28 mouse cellular contexts compared by ENCODE assay signal in the genomic region with DNA sequence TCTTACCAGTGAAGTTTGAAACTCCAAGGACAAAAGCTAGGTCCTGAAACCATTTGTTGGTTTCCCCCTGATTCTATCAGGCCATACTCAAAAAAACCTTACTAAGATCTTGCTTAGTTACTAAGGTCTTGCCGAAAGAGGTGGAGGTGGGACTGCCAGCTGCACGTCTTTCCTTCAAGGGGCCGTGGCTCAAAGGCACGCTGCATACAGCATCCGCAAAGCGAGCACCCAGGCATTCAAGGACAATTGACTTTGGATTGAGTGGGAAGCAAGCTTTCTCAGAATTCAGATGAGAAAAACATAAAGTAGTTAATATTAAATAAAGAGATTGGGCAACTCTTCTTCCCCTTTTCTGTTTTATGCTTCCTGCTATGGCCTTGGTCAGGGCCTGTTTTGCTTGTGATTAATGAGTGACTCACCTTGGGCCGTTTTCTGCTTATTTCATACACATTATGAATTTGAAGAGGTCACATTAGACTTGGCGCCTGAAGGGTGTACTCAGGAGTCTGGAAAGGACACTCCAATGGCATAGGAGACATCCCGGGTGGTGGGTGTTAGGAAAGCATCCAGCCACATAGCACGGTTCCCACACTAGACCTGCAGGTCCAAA.
DNase-seq lines count a peak whose midpoint lies in the region; ATAC-seq and TF ChIP-seq lines count a peak whose summit lies in the region.
"Had no signal": no experiment of that assay in that cellular context is flagged by ENCODE, and none has a peak within 500 bp of the region (broad histone marks: within the 10 kb centered on the region; RNA-seq: fewer than 3 reads in every experiment).

No protein-coding gene starts in this region.

- H3K9ac ChIP-seq in liver, postnatal 0 days (replicated peaks), result no peak overlapping the region
- H3K9ac ChIP-seq in liver, embryonic 11.5 days (ENCODE audit: low read depth, low read length), result no peak overlapping the region
- H3K9ac ChIP-seq: embryonic facial prominence, embryonic 12.5 days; hindbrain, embryonic 13.5 days; limb, embryonic 13.5 days; liver, embryonic 14.5 days; lung, embryonic 14.5 days had no signal

- no peaks in the 10 kb centered on the region for H3K4me1 ChIP-seq in liver, postnatal 0 days (ENCODE audit: insufficient read depth)
- no peaks in the 10 kb centered on the region for H3K4me1 ChIP-seq in liver, embryonic 11.5 days (replicated peaks; ENCODE audit: control insufficient read depth, insufficient read depth, low read length)
- H3K4me1 ChIP-seq: embryonic facial prominence, embryonic 12.5 days; hindbrain, embryonic 13.5 days; limb, embryonic 13.5 days; midbrain, embryonic 10.5 days had no signal

- H3K9me3 ChIP-seq in liver, postnatal 0 days (ENCODE audit: low read length), result no peaks in the 10 kb centered on the region; the same call in 1 of the 2 replicates
- H3K9me3 ChIP-seq in liver, embryonic 11.5 days (ENCODE audit: control insufficient read depth, low read length), result no peaks in the 10 kb centered on the region
- H3K9me3 ChIP-seq: embryonic facial prominence, embryonic 12.5 days; hindbrain, embryonic 13.5 days; midbrain, embryonic 10.5 days had no signal

- 0 out of 2 replicates have a peak, but pooled peaks have one; percentile 35 for TF ChIP-seq EP300 in liver, postnatal 0 days (IDR thresholded peaks at IDR 0.05; ENCODE audit: low read depth)

- H3K36me3 ChIP-seq in liver, postnatal 0 days (replicated peaks; ENCODE audit: insufficient read depth, low read length), result no peaks in the 10 kb centered on the region
- no peaks in the 10 kb centered on the region for H3K36me3 ChIP-seq in liver, embryonic 11.5 days (ENCODE audit: control insufficient read depth, insufficient read depth, low read length)
- H3K36me3 ChIP-seq: embryonic facial prominence, embryonic 12.5 days; hindbrain, embryonic 13.5 days; limb, embryonic 13.5 days; midbrain, embryonic 10.5 days had no signal

- no peak for TF ChIP-seq CTCF in liver, postnatal 0 days (IDR thresholded peaks at IDR 0.05; ENCODE audit: low read depth)

- WGBS in liver, postnatal 0 days (ENCODE audit: insufficient replicate concordance), result 60% methylated on average over 10 of the region's 10 CpGs
- WGBS in liver, embryonic 11.5 days, result 86% methylated on average over 10 of the region's 10 CpGs

- no peak overlapping the region for H3K4me3 ChIP-seq in liver, postnatal 0 days (ENCODE audit: low read depth, low read length)
- H3K4me3 ChIP-seq in liver, embryonic 11.5 days (ENCODE audit: low read depth, low read length), result no peak overlapping the region
- H3K4me3 ChIP-seq: embryonic facial prominence, embryonic 12.5 days; hindbrain, embryonic 13.5 days; limb, embryonic 13.5 days; midbrain, embryonic 10.5 days had no signal

- H3K27me3 ChIP-seq in liver, postnatal 0 days (ENCODE audit: insufficient read depth, low read length), result no peaks in the 10 kb centered on the region
- no peaks in the 10 kb centered on the region for H3K27me3 ChIP-seq in liver, embryonic 11.5 days (replicated peaks; ENCODE audit: control insufficient read depth, insufficient read depth, low read length)
- H3K27me3 ChIP-seq: embryonic facial prominence, embryonic 12.5 days had no signal

- peak; percentile 76 for DNase-seq in kidney, adult 11 months
- DNase-seq in kidney, postnatal 4 days, result no peak
- DNase-seq in liver, postnatal 0 days, result no peak
- no peak for DNase-seq in liver, embryonic 11.5 days (ENCODE audit: low spot score)
- DNase-seq in kidney, adult 9 months, result peak; percentile 83
- DNase-seq in kidney, postnatal 36 days, result peak; percentile 60 to 81
- DNase-seq in layer of hippocampus, adult 11-12 months (ENCODE audit: low spot score), result no peak
- DNase-seq: cerebellum, adult 11-12 months; cerebellum, adult 9-11 months; embryo, embryonic 11 days; gastrocnemius, postnatal 25 days; heart, adult 11 months; heart, postnatal 4 days; lung, embryonic 14.5 days; lung, postnatal 14 days; thymus, adult 2 months; thymus, postnatal 36 days had no signal

- no peak overlapping the region for H3K4me2 ChIP-seq in liver, postnatal 0 days (ENCODE audit: low read depth, low read length)
- H3K4me2 ChIP-seq in liver, embryonic 11.5 days, result no peak overlapping the region
- H3K4me2 ChIP-seq: embryonic facial prominence, embryonic 12.5 days; heart, embryonic 11.5 days; hindbrain, embryonic 13.5 days; limb, embryonic 13.5 days; lung, embryonic 14.5 days had no signal

- peak overlapping the region; percentile 58 for H3K27ac ChIP-seq in liver, postnatal 0 days (ENCODE audit: low read depth)
- no peak overlapping the region for H3K27ac ChIP-seq in liver, embryonic 11.5 days (ENCODE audit: low read depth, low read length)
- H3K27ac ChIP-seq: embryonic facial prominence, embryonic 12.5 days; hindbrain, embryonic 13.5 days; limb, embryonic 13.5 days; liver, embryonic 14.5 days; midbrain, embryonic 10.5 days had no signal

- ATAC-seq in liver, postnatal 0 days, result peak; percentile 45; the same call in 1 of the 2 replicates
- ATAC-seq in liver, embryonic 11.5 days (replicated peaks; ENCODE audit: low FRiP score), result no peak
- no peak for ATAC-seq in megakaryocyte progenitor cell, adult 5-6 weeks (replicated peaks; ENCODE audit: poor library complexity)
- ATAC-seq: activated CD4-positive, CD25-positive, alpha-beta regulatory T cell, adult 4 months; forebrain, embryonic 14.5 days; intestine, embryonic 16.5 days; midbrain, embryonic 16.5 days had no signal

Comparison
In these comparisons a context has a peak if more than half of its experiments do, and no peak if none do; other contexts are left out.
1. DNase-seq: peak in kidney, adult 11 months (single experiment), kidney, adult 9 months (single experiment) and kidney, postnatal 36 days (2 of 2); none in kidney, postnatal 4 days (0 of 2), liver, postnatal 0 days (single experiment), liver, embryonic 11.5 days (single experiment) and layer of hippocampus, adult 11-12 months (single experiment).